Mouse (Mus musculus) neutrophil, adult 59 days (primary cell): ENCODE data around the gene Slc44a5. TPM values are rescaled to one million over a fixed set of nuclear protein-coding genes. Genes with fewer than 3 reads are reported as not detected.

Source experiments
- total RNA-seq, 2 experiments: library from RNA; stranded (reverse); gene quantifications; 1 replicate in 1 of 2; 2 replicates in 1 of 2; pipeline ENCODE4 v1.2.4; 2023

Slc44a5 gene
- not detected for total RNA-seq

GRCm38 (mm10) chr3:153973171-153973948, at the start of gene Slc44a5:
Slc44a5 (plus strand) TSS chr3:153973436.

DNA sequence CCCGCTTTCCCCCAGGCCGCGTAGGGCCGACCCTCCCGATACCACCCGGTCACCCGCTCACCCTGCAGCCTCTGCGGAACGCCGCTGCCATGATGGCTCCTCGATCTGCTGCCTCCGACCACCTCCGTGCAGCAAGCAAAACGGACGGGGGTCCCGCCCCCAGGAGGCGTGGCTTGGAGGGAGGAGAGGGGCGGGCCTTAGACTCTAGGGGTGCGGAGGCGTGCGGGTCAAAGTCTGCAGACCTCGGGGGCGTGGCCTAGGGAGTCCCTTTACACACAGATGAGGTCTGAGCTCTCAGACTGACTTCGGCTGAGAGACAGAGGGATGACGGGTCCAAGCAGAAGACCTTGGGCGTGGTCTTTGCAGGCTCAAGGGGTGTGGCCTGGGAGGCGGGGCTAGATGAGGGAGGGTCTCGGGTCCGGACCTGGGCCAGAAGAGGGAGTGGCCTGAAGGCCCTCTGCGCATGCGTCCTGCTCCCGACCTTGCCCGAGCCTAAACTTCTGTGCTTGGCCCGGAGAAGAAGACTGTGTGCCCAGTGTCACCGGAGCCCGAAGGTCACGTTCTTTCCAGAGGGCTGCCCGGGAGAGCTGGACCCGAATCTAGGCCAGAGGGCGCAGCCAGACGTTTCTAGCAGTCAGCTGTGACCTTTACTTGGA, 28.8 kb upstream of the Slc44a5 start, which contains the start of gene Acadm:
Gene Acadm (minus strand): TSS at position 298 of the 656 bp plus-strand sequence.

Other genes with a start within 250 kb of the Slc44a5 start
- 1 to 10 TPM in 1 of 2 experiments, under 1 TPM in 1; 0.77 to 2.9 TPM for gene St6galnac3, start 248.3 kb upstream of the Slc44a5 start, total RNA-seq
- under 1 TPM in 1 of 2 experiments, not detected in 1; 0.40 TPM for gene Asb17, start 129.2 kb upstream of the Slc44a5 start, total RNA-seq
- gene Msh4, start 67.3 kb upstream of the Slc44a5 start, total RNA-seq: under 1 TPM; 0.24 to 0.40 TPM
- gene Rabggtb, start 60.4 kb upstream of the Slc44a5 start, total RNA-seq: 10 to 100 TPM; 25.1 to 27.2 TPM
- gene Acadm, start 28.8 kb upstream of the Slc44a5 start, total RNA-seq: 10 to 100 TPM; 36.3 to 37.7 TPM